Mouse (Mus musculus): ENCODE data around the gene Rora. TPM values are rescaled to one million over a fixed set of nuclear protein-coding genes. Genes with fewer than 3 reads are reported as not detected.

Gene Rora
- polyA plus RNA-seq, 1 experiment from 2014 or later = 9.0 TPM

DNA sequence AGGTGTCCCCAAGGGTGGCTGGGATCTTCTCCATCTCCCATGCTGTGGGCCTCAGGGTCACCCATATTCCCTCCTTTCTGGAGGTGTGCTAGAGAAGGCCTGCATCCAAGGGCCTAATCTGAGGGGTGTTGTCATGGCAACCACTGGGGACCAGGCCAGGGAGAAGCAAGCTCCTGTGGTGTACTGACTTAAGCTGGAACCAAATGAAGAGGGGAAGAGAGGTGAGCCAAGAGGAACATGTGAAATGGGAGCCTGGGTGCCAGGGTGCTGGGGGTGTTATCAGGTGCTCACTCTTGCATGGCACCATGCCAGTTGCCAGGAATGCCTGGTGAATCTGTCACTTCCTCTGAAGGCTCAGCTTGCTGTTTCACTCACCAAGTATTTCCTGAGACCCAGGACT, 166.9 kb downstream of the Rora start:
- ChIA-PET CTCF (no interaction called here), POLR2A (no interaction called here)
- DNase-seq (ENCODE audit: low read depth, low spot score) = no peak
- H3K27me3 ChIP-seq = no peaks in the 10 kb centered on the region
- no peak for TF ChIP-seq CTCF (IDR thresholded peaks at IDR 0.05)
- ATAC-seq = no peak
- in situ Hi-C loops (cut with MboI; ENCODE audit: low pct_unique_long_range_greater_than_20kb) = no loop called here

GRCm38 (mm10) chr9:68821388-68821787, 167.8 kb downstream of the Rora start:
- H3K27me3 ChIP-seq = no peaks in the 10 kb centered on the region
- ChIA-PET CTCF (no interaction called here), POLR2A (no interaction called here)
- in situ Hi-C loops (cut with MboI; ENCODE audit: low pct_unique_long_range_greater_than_20kb) = no loop called here
- DNase-seq (ENCODE audit: low read depth, low spot score) (no peak), ATAC-seq (no peak)
- no peak for TF ChIP-seq CTCF (IDR thresholded peaks at IDR 0.05)

- ATAC-seq = no peak
- no peaks in the 10 kb centered on the region for H3K27me3 ChIP-seq
- ChIA-PET CTCF (no interaction called here), POLR2A (no interaction called here)
- TF ChIP-seq CTCF (IDR thresholded peaks at IDR 0.05) = no peak
- no peak for DNase-seq (ENCODE audit: low read depth, low spot score)
- in situ Hi-C loops (cut with MboI; ENCODE audit: low pct_unique_long_range_greater_than_20kb) = no loop called here
Observed at GRCm38 (mm10) chr9:68823292-68823691, 169.7 kb downstream of the Rora start.

DNA sequence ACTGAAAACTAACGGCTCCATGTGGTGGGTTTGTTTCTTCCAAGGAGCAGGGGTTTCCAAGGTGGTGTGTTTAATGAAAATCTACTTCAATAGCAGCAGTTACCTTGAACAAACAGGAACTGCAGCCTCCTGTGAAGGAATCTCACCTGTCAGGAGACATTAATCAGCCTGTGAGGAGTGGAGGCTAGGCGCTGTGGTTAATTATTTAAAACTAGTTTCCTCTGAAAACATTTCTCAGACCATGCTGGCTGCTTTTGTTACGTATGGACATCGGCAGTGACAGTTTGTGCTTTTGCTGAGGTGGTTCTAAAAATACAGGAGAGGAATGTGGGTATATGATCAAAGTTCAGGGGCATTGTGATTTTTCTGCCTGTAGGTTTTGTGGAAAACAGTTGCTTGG, 171.5 kb downstream of the Rora start:
- in situ Hi-C loops (cut with MboI; ENCODE audit: low pct_unique_long_range_greater_than_20kb) = no loop called here
- POLR2A ChIA-PET = no interaction called here
- CTCF ChIA-PET = no interaction called here
- DNase-seq (ENCODE audit: low read depth, low spot score) (no peak), ATAC-seq (no peak)
- no peak for TF ChIP-seq CTCF (IDR thresholded peaks at IDR 0.05)
- H3K27me3 ChIP-seq = no peaks in the 10 kb centered on the region

- in situ Hi-C loops (cut with MboI; ENCODE audit: low pct_unique_long_range_greater_than_20kb) = no loop called here
Observed at GRCm38 (mm10) chr9:68825841-68826240, 172.3 kb downstream of the Rora start.

GRCm38 (mm10) chr9:68827441-68827840, 173.9 kb downstream of the Rora start:
- DNase-seq (ENCODE audit: low read depth, low spot score) = no peak
- no peak for ATAC-seq
- H3K27me3 ChIP-seq = peaks cover 1% of the 10 kb centered on the region
- ChIA-PET CTCF (no interaction called here), POLR2A (no interaction called here)
- in situ Hi-C loops (cut with MboI; ENCODE audit: low pct_unique_long_range_greater_than_20kb) = no loop called here
- no peak for TF ChIP-seq CTCF (IDR thresholded peaks at IDR 0.05)

More at GRCm38 (mm10) chr9:68825841-68826240, 172.3 kb downstream of the Rora start:
- ChIA-PET POLR2A (no interaction called here), CTCF (no interaction called here)
- TF ChIP-seq CTCF (IDR thresholded peaks at IDR 0.05) = no peak
- ATAC-seq (no peak), DNase-seq (ENCODE audit: low read depth, low spot score) (no peak)
- H3K27me3 ChIP-seq = no peaks in the 10 kb centered on the region

GRCm38 (mm10) chr9:68829903-68830302, 176.3 kb downstream of the Rora start:
- in situ Hi-C loops (cut with MboI; ENCODE audit: low pct_unique_long_range_greater_than_20kb) = no loop called here
- DNase-seq (ENCODE audit: low read depth, low spot score) (no peak), ATAC-seq (no peak)
- ChIA-PET POLR2A (no interaction called here), CTCF (no interaction called here)
- peaks cover 11% of the 10 kb centered on the region for H3K27me3 ChIP-seq
- peak; percentile 44 for TF ChIP-seq CTCF (IDR thresholded peaks at IDR 0.05)

GRCm38 (mm10) chr9:68833323-68833722, 179.7 kb downstream of the Rora start:
- ChIA-PET CTCF (no interaction called here), POLR2A (interaction anchor here (0.6 kb wide), 1 partner anchor 20 kb away, joined by 5 read pairs; no protein-coding TSS in a partner anchor)
- peaks cover 11% of the 10 kb centered on the region for H3K27me3 ChIP-seq
- TF ChIP-seq CTCF (IDR thresholded peaks at IDR 0.05) = no peak
- ATAC-seq (no peak), DNase-seq (ENCODE audit: low read depth, low spot score) (no peak)
- in situ Hi-C loops (cut with MboI; ENCODE audit: low pct_unique_long_range_greater_than_20kb) = no loop called here

DNA sequence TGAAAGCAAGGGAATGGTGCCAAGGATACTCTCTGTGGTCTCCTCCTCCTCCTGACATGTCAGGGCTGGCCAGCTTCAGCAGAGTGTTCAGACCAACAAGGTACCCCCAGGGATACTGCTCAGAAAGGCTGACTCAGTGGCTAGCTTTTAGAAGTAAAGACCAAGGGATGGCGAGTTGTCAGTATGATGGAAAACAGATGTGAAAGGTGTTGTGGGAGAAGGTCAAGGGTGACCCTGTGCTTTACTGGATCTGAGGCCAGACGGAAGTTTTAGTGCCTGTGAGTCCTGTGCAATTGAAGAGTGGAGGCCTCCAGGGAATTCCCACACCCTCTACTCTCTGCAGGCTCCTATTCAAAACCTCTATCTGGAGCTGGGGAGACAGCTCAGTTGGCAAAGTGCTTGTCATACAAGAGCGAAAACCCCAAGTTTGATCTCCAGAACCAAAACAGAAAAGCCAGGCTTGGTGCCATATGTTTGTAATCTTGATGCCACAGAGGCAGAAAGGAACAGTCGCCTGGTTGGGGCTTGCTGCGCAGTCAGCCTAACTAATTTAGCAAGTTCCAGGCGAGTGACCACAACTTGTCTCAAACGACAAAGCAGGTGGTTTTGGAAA, 181.6 kb downstream of the Rora start:
- in situ Hi-C loops (cut with MboI; ENCODE audit: low pct_unique_long_range_greater_than_20kb) = no loop called here
- no peak for ATAC-seq
- CTCF ChIA-PET = no interaction called here
- H3K27me3 ChIP-seq = peaks cover 11% of the 10 kb centered on the region
- TF ChIP-seq CTCF (IDR thresholded peaks at IDR 0.05) = no peak
- POLR2A ChIA-PET = no interaction called here
- DNase-seq (ENCODE audit: low read depth, low spot score) = no peak

DNA sequence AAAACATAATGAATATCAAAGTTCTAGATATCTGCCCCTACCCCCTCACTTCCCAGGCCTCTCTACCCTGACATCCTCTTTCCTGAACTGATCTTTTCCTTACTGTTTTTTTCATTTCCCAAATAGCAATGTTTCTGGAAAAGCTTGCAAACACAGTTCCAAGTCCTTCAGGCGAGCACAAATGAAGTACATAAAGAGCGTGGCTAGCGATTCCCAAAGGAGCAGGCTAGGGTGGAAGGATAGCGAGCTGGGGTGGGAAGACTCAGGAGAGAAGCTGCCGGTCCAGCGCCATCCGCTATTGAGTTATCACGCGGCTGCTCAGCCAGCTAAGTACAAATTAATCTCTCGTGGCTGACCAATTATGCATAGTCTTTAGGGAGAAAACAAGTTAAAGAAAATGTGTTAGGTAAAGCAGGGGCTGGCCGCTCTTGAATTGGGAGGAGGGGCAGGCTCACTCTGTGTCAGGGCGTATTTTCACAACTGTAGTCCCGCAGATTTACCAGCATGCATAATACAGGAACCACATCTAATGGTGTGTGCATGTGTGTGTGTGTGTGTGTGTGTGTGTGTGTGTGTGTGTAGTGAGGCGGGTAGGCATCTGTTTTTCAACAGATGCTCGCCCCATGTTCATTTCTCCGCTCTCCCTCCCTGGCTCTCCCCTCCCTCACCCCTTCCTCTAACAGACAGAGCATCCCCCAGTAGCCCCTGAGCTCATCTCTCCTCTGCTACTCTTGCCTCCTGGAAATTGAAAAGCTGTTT, 188.7 kb downstream of the Rora start:
- H3K27me3 ChIP-seq = peaks cover 8% of the 10 kb centered on the region
- ATAC-seq (no peak), DNase-seq (ENCODE audit: low read depth, low spot score) (no peak)
- POLR2A ChIA-PET = interaction anchor here (0.7 kb wide), 1 partner anchor 169 kb away, joined by 4 read pairs; no protein-coding TSS in a partner anchor
- TF ChIP-seq CTCF (IDR thresholded peaks at IDR 0.05) = no peak
- in situ Hi-C loops (cut with MboI; ENCODE audit: low pct_unique_long_range_greater_than_20kb) = no loop called here
- CTCF ChIA-PET = no interaction called here

DNA sequence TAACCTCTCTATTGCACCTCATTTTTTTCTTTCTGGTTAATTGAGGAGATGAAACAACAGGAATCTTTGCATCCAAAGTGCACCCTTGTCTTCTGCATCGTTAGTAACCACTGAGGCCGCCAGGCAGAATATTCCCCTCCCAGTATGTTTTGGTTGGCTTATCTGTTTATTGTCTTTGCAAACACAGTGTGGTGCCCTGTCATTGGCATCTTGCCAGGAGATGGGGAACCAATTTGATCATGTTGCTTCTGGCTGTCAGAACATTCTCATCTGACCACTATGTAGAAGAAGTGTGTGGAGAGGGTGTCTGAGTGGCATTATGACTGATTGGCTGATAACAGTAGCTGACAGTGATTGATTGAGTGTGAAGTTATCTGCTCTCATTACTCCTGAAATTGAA, 192.0 kb downstream of the Rora start:
- CTCF ChIA-PET = no interaction called here
- H3K27me3 ChIP-seq = peaks cover 8% of the 10 kb centered on the region
- DNase-seq (ENCODE audit: low read depth, low spot score) (no peak), ATAC-seq (no peak)
- in situ Hi-C loops (cut with MboI; ENCODE audit: low pct_unique_long_range_greater_than_20kb) = no loop called here
- POLR2A ChIA-PET = no interaction called here
- TF ChIP-seq CTCF (IDR thresholded peaks at IDR 0.05) = no peak

- DNase-seq (ENCODE audit: low read depth, low spot score) = no peak
- POLR2A ChIA-PET = no interaction called here
- in situ Hi-C loops (cut with MboI; ENCODE audit: low pct_unique_long_range_greater_than_20kb) = no loop called here
- no peak for TF ChIP-seq CTCF (IDR thresholded peaks at IDR 0.05)
- no peaks in the 10 kb centered on the region for H3K27me3 ChIP-seq
- no peak for ATAC-seq
- CTCF ChIA-PET = no interaction called here
Observed at GRCm38 (mm10) chr9:68850321-68850720, 196.7 kb downstream of the Rora start.

All from Patski (cell line).